Mouse (Mus musculus) ES-Bruce4 (cell line): Measurements from ENCODE around the gene Zpbp2. TPM values are rescaled to one million over a fixed set of nuclear protein-coding genes. Genes with fewer than 3 reads are reported as not detected.

Source experiments
- H3K27ac ChIP-seq: 2 replicates; pipeline ENCODE4 v1.5.1; 2012; ENCODE audit warnings: low read length, inconsistent platforms; ENCODE audit not compliant: insufficient read depth
- H3K27me3 ChIP-seq: 2 replicates; pipeline ENCODE4 v1.6.1; 2012; ENCODE audit warnings: mild to moderate bottlenecking, low read length, inconsistent platforms; ENCODE audit not compliant: control insufficient read depth, poor library complexity, insufficient read depth, severe bottlenecking
- H3K36me3 ChIP-seq: 2 replicates; pipeline ENCODE4 v1.6.1; 2012; ENCODE audit warnings: inconsistent platforms, mild to moderate bottlenecking, low read length, moderate library complexity; ENCODE audit not compliant: control insufficient read depth, poor library complexity, insufficient read depth, severe bottlenecking
- H3K4me1 ChIP-seq: one replicate; pipeline ENCODE4 v1.8.1; 2011; ENCODE audit warnings: low read length; ENCODE audit not compliant: control insufficient read depth, insufficient read depth
- H3K4me3 ChIP-seq: 2 replicates; pipeline ENCODE4 v1.5.1; 2011; ENCODE audit warnings: low read depth, mild to moderate bottlenecking, low read length
- H3K9ac ChIP-seq: 2 replicates; pipeline ENCODE4 v1.6.1; 2012; ENCODE audit warnings: low read depth, mild to moderate bottlenecking, inconsistent platforms; ENCODE audit not compliant: poor library complexity, severe bottlenecking
- H3K9me3 ChIP-seq: replicated peaks from 2 replicates; pipeline ENCODE4 v1.6.1; 2012; ENCODE audit warnings: mild to moderate bottlenecking, low read length, inconsistent platforms; ENCODE audit not compliant: control insufficient read depth, poor library complexity, insufficient read depth, severe bottlenecking
- CTCF ChIP-seq: IDR thresholded peaks from one replicate; pipeline ENCODE4 v1.8.1; 2011; ENCODE audit warnings: low read depth, low read length
- EP300 ChIP-seq: IDR thresholded peaks from 2 replicates; pipeline ENCODE4 v1.6.1; 2011; ENCODE audit warnings: low read depth, low read length; ENCODE audit not compliant: insufficient read depth
- POLR2A ChIP-seq: IDR thresholded peaks from one replicate; pipeline ENCODE4 v1.8.1; 2011; ENCODE audit warnings: low read length; ENCODE audit not compliant: insufficient read depth
- polyA plus RNA-seq: library from polyadenylated mRNA; stranded (reverse); fragments of >200 nt; gene quantifications from 2 replicates; pipeline ENCODE4 v1.2.4, GENCODE M21; 2011; ENCODE audit warnings: low read depth; ENCODE audit not compliant: missing spikeins, insufficient read depth, insufficient read length

The Zpbp2 gene
- polyA plus RNA-seq, 1 experiment: not detected

DNA sequence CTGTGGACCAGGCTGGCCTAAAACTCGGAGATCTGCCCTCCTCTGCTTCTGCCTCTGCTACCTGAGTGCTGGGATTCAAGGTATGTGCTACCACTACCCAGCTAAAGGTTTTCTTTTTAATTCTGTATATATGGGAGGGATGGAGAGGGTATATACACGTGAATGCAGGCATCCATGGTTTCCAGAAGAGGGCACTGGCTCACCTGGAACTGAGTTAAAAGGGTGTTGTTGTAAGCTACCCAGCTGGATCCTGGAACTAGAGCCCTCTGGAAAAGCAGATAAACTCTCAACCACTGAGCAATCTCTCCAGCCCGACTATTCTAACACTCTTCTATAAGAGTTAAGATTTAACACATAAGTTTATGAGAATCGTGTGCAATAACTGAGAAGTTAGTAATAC is 1.5 kb upstream of the Zpbp2 start:
- Histone ChIP-seq H3K27ac (no peak overlapping the region), H3K4me3 (no peak overlapping the region), H3K9ac (no peak overlapping the region), H3K4me1 (no peaks in the 10 kb centered on the region), H3K9me3 (peaks cover 3% of the 10 kb centered on the region), H3K36me3 (no peaks in the 10 kb centered on the region), H3K27me3 (peaks cover 25% of the 10 kb centered on the region)
- TF ChIP-seq POLR2A (no peak), CTCF (peak; percentile 10)

DNA sequence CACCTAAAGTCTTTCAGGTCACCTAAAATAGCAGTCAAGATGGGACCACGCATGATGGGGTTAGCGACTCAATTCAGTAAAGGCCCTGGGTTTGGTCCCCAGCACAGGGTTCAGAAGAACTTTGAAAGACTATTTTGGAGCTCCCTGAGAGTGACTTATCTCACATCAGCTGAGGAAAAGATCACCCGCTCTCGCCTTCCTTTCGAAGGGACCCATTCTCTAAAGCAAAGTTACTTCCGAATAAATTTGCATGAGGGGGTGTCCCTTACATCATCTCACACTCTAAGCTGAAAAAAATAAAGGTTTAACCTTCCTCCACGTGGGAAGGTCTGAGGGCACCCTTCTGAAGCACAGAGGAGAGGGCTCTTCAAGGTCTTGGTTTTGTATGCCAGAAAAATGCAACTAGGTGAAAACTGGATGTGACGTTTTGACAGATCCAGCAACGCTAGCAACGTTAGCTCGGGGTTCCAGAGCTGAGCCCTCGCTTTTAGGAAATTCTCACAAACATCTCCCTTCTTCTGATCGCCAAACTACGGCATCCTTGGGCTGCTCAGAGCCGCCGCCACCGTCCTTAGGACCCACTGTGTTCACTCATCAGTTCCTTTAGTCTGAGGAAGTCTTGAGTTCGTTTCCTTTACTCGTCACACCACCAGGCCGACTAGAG is 454 bp upstream of the Zpbp2 start:
- no peaks in the 10 kb centered on the region for H3K4me1 ChIP-seq
- no peak overlapping the region for H3K27ac ChIP-seq
- peak overlapping the region; percentile 48 for H3K4me3 ChIP-seq
- no peak for TF ChIP-seq POLR2A
- TF ChIP-seq CTCF: no peak
- TF ChIP-seq EP300: no peak
- H3K27me3 ChIP-seq: peaks cover 22% of the 10 kb centered on the region
- peak overlapping the region; percentile 35 for H3K9ac ChIP-seq
- peaks cover 3% of the 10 kb centered on the region for H3K9me3 ChIP-seq
- no peaks in the 10 kb centered on the region for H3K36me3 ChIP-seq

DNA sequence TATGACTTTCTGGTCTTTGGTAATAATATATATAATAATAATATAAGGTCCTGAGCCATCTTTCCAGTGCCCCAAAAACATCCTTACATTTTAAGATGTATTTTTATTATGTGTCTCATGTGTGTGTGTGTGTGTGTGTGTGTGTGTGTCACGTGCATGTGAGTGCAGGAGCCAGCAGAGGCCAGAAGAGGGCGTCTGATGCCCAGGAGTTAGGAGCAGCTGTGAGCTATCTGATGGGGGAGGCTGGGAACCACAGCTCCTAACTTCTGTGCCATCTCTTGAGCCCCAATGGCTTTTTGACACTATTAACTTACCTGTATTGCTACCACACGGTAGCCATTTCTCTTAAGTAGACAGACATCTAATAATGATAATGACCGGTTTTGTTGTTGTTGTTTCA is 3.1 kb downstream of the Zpbp2 start:
- no peak overlapping the region for H3K4me3 ChIP-seq
- H3K9ac ChIP-seq: no peak overlapping the region
- no peaks in the 10 kb centered on the region for H3K36me3 ChIP-seq
- TF ChIP-seq CTCF: peak; percentile 17
- TF ChIP-seq EP300: no peak
- H3K4me1 ChIP-seq: no peaks in the 10 kb centered on the region
- peaks cover 8% of the 10 kb centered on the region; the same call in 1 of the 2 replicates for H3K27me3 ChIP-seq
- peaks cover 3% of the 10 kb centered on the region for H3K9me3 ChIP-seq
- no peak overlapping the region for H3K27ac ChIP-seq

DNA sequence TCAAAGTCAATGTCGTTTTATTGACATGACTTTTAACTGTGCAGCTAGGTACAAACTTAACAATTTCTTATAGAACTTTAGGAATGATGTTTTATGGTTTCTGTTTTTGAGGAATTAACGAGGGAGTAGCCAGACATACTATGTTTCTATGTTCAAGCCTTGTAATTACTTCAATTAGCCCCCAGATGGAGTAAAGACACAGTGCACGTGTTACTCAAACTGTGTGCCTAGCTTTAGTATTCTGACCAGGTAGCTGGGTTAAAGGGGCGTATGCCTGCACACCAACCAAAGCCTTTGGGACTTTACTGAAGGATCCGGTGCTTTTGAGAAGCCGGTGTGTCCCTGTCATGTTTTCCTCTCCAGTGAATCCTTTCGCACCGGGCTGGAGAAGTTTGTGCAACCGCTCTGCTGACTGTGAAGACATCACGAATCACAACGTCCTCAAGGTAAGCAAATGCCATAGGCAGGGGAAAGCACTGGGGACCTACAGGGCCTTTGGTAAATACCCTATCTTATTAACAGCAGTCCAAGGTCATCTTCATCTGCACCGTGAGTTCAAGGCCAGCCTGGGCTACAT is 4.3 kb downstream of the Zpbp2 start:
- Histone ChIP-seq H3K9ac (no peak overlapping the region), H3K36me3 (no peaks in the 10 kb centered on the region), H3K4me3 (no peak overlapping the region), H3K9me3 (peaks cover 3% of the 10 kb centered on the region), H3K4me1 (no peaks in the 10 kb centered on the region), H3K27ac (no peak overlapping the region), H3K27me3 (peaks cover 2% of the 10 kb centered on the region; the same call in 1 of the 2 replicates)
- TF ChIP-seq CTCF (no peak), EP300 (no peak), POLR2A (no peak)

DNA sequence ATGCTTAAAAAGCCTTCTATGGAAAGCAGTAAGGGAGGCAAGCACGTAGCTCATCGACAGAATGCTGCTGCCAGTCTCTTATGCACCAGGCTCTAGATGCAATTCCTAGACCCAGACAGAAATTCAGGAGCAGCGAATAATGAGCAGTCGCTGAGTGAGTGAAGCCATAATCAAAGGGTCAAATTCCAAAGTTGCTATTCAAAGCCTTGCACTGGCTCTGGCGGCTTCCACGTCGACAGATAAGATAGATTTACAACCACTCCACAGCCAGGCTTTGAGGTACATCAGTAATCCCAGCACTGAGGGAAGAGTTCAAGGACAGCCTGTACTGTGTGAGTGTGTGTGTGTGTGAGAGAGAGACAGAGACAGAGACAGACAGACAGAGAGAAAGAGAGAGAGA is 10.0 kb downstream of the Zpbp2 start:
- Histone ChIP-seq H3K9ac (no peak overlapping the region), H3K4me3 (no peak overlapping the region), H3K27me3 (no peaks in the 10 kb centered on the region), H3K4me1 (no peaks in the 10 kb centered on the region), H3K9me3 (no peaks in the 10 kb centered on the region), H3K36me3 (no peaks in the 10 kb centered on the region), H3K27ac (no peak overlapping the region)
- TF ChIP-seq POLR2A: no peak
- TF ChIP-seq EP300: no peak
- TF ChIP-seq CTCF: no peak

DNA sequence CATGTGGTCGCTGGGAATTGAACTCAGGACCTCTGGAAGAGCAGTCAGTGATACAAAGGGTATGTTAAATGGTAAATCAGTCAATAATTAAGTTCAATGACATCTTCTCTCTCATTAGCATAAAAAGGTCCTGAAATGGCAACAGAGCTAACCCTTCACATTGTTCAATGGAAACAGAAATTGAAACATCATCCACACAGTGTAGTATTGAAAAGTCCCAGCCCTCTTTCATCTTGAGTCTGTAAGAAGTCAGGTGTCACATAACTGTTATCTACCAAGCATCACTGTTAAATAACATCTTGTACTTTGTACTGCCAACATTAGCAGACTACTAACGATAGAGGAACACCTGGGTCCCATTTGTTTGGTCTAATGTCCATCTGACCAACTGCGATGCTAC is 12.1 kb downstream of the Zpbp2 start:
- TF ChIP-seq EP300 (no peak), POLR2A (no peak), CTCF (no peak)
- H3K27me3 ChIP-seq: no peaks in the 10 kb centered on the region

More for the DNA sequence above, 12.1 kb downstream of the Zpbp2 start:
- Histone ChIP-seq H3K36me3 (no peaks in the 10 kb centered on the region), H3K4me3 (no peak overlapping the region), H3K27ac (no peak overlapping the region), H3K4me1 (no peaks in the 10 kb centered on the region), H3K9me3 (no peaks in the 10 kb centered on the region), H3K9ac (no peak overlapping the region)
